Mouse (Mus musculus) urinary bladder, postnatal 36 days (tissue): ENCODE measurements around the gene Tuba8.

Experiments
- DNase-seq, 2 experiments: peaks; one replicate each; pipeline ENCODE4 v3.0.0; 2022; ENCODE audit warnings: low spot score in 2 of 2, mixed read lengths in 1 of 2

The Tuba8 gene

DNA sequence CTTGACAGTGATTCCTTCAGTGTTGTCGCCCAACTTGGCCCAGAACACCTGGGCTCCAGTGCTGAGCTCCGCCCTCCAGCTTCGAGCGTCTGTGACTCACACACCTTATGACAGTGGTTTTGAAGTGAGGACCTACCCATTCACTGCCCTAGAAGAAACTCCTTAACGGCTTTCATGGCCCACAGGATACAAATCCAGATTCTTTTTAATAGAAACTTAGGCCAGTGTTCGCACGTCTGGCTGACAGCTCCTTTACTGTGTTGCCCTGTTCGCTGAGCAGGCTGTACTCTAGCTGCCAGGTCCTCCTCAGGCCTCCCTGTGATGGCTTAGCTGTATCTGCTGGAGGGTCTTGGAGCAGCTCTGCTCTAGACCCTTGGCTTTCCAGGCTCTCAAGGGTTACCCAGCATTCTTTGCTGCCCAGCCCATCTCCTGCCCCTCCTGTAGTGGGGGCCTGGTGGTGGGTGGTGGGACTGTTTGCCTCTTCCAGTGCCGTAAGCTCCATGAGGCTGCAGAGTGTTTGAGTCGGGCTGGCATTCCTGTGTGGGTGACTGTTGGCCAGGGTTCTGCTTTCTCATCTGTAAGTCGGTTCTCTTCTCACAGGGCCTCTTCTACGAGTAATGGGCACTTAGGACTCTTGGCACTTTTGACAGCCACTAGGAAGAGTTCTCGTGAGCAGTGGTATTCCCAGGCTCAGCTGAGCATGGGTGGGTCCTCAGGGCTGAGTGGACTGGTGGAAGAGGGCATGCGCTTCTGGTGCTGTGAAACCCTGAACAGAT, 15.4 kb upstream of the Tuba8 start:
- no peak for DNase-seq

DNA sequence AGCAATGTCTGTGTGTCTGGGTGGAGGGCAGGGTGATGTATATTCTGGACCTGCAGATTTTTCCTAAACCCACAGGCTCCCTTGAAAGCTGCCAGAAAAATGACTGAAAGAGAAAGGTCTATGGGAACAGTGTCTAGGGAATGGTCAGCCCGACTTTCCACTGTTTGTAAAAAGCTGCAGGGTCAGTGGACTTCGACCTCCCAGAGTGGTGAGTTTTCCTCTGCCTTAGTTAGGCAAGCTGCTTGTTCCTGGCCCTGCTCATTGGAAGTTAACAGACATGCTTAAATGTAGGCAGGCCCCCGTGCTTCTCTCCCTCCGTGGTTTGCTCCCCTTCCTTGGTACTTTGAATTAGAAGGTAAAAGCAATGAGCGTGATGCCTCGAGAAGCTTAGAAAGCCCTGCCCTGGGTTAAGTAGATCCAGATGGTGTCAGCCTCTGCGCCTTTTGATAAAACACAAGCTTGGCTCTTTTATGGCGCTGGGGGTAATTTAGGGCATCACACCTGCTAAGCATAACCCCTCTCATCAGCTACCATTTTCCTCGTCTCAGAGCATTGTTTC, 12.6 kb upstream of the Tuba8 start:
- DNase-seq, result no peak

DNA sequence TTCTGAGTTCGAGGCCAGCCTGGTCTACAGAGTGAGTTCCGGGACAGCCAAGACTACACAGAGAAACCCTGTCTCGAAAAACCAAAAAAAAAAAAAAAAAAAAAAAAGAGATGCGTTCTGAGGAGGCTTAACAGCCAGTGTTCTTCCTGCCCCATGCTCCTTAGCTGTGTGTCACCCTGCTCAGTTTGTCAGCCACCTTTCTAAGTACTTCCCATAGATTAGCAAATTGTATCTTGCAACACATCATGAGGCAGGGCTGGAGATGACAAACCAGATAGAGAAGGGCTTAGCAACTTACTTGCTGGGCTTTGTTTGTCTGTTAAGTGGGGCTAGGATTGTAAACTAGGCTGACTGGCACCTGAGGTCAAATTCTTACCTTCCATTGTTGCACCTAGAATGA, 10.0 kb upstream of the Tuba8 start:
- no peak for DNase-seq

DNA sequence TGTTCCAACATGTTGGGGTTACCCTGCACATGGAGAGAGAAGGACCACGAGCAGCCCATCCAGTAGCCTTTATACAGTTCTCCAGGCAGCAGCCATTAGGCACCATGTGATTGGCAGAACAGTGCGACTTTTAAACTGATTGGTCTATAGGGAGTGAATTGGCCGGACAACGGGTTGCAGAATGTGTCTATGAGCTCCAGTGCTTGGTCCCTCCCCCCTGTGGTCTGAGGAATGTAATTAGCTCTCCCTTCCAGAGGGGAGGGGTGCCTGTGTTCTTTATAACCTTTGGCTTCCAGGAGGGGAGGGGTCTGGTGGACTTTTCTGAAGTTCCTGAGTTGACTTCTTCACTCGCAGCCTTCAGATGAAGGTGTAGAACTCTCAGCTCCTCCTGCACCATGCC, 8.5 kb upstream of the Tuba8 start:
- no peak for DNase-seq

DNA sequence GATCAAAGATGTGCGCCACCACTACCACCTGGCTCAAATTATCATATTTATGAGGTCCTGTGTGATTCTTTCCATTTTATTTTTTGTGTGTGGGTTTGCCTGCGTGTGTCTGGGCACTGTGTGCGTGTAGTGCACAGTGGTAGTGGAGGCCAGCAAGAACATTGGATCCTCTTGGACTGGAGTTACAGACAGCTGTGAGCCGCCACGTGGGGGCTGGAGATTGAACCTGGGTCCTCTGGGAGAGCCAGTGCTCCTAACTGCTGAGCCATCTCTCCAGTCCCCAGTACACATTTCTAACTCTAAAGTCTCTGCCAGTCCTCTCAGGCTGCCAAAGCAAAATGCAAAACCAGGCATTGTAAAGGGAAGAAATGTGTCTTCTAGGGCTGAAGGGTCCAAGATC, 4.0 kb upstream of the Tuba8 start:
- no peak for DNase-seq

DNA sequence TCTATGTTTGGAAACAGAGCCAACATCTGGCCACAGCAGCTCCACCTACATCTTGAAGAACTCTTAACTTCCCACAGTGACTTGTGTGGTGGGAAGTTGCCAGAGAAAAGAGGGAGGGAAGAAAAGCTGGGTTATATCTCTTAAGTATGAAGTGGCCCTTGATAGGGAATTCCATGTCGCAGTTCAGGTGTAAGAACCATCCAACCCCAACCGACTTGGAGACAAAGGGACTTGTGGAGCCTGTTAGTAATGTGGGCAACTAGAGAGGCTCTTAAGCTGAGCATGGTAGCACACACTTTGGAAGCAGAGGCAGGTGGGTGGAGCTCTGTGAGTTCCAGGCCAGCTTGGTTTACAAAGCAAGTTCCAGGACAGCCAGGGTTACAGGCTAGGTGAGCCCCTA, 912 bp upstream of the Tuba8 start:
- no peak for DNase-seq

DNA sequence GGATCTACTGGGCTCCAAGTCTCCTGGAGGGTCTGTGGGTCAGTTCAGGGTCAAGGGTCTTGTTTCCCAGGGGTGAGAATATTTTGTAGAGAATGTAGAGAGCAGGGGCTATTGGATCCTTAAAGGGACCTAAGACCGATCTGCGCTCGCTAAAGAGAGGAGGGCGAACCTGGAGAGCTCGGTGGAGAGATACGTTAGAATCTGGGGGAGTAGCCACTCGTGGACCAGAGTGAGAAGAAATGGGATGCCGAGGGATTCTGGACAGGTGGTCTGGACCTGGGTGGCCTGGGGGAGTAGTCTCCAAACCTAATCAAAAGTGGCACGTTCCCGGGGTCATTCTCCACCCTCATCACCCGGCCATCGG, 412 bp downstream of the Tuba8 start:
- DNase-seq, result no peak

DNA sequence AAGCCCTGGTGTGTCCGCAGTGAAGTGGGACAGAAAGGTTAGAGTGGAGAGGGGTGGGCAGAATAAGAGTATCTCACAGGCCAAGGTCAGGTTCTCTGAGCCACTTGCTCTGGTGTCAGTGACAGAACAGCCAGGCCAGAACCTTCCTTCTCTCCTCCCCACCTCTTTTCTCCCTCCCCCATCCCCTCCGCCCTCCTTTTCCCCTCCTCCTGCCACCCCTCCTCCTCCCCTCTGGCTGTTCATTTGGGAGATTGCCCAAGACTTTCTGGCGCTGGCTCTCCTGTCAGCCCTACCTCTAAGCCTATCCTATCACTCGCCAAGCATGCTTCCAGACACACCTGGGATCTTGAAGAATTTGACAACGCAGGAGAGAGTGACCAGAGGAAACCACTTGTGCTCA, 1.2 kb downstream of the Tuba8 start:
- DNase-seq, result peak in 1 of 2 experiments; percentile 47

DNA sequence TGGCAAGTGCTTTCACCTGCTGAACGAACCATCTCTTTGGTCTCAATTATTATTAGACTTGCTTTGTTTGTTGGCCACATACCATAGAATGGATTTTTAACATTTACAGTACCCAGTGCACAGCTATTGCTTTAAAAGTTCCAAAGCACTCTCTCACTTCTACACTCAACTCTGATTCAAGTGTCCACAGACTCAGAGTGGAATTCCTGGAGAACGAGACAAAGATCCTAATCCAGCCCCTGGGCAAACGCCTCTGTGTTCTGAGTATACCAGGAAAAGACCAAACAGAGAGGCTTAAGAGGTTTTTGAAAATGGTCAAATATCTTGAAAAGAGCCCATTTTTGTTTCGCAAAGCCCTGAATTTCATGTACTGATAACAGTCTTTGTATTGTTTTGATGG, 2.5 kb downstream of the Tuba8 start:
- no peak for DNase-seq

DNA sequence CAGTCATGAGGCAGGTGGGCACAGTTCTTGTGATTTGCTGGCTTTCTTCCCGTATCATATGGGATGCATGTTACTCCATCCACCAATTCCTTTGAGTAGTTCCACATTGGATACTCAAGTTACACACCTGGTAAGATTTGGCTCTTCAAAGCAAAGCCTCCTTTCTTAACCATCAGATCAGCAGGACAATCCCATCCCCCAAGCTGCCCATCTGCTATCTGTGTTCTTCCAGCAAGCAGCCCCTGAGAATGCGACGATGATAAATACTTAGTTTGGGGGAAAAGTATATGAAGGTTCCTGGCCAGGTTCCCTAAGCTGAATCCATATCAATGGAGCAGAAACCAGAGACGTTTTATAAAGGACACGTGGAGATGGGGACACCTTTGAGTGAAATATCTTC, 3.7 kb downstream of the Tuba8 start:
- DNase-seq, result no peak

DNA sequence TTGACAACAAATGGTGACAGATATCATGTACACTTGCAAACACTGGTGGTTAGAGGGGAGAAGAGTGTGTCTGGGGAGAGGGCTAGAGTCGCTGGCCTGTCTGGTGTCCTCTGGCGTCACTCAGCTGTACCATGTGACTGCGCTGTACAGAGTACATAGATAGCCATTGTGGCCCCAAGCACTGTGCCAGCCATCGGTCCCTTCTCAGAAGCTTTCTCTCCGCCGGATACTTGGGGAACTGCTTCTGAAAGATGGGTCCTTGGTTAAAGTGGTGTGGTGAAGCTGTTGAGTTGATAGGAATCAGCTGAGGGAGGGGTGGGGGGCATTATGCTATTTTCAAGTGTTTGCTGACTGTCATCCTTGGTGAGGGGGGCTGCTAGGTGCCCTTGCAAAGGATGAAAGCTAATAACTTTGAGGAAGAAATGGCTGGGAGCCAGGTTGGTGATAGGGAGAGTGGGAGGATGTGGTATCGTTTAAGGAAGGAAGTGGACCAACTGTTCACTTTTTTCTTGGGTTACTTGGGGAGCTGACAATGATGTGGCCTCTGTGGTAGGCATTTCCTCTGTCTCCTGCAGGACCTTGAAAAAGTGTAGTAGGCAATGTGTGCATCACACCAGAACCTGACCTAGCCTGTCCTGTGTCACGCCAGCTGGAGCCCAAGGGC, 4.3 kb downstream of the Tuba8 start:
- DNase-seq, result no peak

DNA sequence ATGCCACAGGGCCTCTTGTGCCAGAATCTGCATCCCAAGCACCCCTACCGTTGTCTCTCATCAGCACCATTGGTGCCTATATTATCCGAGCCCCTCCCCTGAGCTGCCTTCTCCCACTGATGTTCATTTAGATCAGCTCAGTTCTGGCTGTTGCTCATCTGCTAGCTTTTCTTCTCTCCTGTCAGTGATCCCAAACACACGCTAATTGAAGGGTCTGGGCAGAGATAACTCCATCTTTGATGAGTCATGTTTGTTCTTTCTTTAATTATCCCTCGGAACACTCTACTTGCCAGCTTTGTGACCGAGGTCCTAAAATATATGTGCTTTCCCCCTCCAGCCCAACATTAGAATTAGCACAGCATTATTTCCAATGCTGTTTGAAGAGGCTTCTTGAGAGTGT, 4.8 kb downstream of the Tuba8 start:
- no peak for DNase-seq

DNA sequence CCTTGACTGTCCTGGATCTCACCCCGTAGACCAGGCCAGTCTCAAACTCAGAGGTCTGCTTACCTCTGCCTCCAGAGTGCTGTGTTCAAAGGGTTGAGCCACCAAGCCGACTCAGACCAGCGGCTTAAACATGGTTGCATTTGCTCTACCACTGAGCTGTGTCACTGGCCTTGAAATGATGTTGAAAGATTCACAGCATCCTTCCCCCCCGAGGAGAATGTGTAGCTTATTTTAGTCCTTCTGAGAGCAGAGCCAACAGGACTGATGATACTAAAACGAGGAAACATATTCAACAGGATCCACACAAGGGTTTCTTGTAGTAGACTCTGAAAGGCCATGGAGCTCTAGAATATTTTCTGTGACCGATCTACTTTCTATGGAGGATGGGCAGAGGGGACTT, 5.4 kb downstream of the Tuba8 start:
- DNase-seq, result no peak

DNA sequence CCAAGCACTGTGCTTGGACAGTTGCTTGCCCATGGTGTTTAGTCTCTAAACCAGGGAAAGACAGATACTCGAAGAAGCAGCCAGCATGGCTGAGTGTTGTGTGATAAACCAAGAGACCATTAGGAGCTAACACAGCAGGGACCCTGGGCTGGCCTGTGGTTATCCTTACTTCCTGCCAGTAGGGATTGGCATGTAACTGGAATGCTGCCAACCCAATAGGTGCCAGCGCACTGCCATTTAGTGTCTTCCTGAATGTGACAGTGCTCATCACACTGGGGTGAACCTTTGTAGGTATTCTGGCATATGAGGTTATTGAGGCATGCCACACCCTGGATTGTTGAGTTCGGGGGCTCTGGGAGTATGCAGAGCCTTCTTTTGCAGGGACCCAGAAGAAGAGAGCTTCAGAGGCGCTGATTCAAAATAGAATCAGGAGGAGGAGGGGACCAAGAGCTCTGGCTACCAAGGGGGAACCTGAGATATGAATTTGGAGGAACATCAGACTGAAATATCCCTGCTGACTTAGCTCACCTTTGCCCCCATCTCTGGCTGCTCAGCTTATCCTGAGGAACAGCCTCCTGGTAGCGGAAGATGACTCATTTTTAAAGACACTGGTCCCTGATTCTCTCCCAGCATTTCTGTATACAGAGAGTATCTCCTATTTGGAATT, 6.2 kb downstream of the Tuba8 start:
- no peak for DNase-seq

DNA sequence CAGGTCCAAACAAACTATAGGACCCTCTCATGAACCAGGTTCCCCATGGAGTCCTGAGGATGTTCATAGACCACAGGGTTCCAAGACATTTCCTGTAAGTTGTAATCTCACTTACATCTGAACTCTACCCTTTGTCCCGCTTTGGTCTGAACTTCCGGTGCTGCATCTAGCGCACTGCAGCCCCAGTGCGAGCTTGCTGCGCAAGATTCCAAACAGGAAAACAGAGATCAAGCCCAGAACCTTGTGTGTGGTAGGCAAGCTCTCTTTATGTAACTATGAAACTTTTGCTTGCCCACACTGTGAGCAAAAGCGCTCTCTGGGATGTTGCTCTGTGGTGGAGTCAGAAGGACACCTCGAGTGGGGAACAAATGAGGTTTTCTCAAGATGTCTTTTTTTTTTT, 7.5 kb downstream of the Tuba8 start:
- no peak for DNase-seq

DNA sequence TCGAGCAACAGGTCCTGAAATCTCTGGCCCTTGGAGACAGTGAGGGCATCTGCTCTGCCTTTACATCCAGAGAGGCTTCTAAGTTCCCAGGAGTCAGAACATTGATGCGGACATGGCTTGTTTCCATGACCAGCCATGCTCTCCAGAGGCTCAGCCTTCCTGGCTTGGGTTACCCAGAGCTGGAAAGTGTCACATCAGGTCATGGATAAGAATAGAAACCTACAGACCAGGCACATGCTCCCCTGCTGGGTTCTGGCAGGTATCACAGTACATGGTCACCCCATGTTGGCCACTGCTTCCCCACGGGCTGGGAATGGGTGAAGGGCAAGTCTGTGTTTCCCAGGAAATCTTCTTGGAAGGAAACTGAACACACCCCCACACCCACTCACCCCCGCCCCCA, 8.9 kb downstream of the Tuba8 start:
- no peak for DNase-seq

DNA sequence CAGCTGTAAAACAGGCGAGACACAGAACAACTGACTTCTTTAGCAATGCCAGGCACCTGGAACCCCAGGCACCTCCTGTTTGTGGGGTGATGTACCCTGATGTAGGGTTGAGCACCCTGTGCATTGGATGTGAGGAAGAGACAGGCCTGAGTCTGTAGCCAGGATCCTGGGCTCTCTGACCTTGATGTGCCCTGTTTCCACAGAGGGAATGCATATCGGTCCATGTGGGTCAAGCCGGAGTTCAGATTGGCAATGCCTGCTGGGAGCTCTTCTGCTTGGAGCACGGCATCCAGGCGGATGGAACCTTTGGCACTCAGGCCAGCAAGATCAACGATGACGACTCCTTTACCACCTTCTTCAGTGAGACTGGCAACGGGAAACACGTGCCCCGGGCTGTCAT, 9.7 kb downstream of the Tuba8 start:
- DNase-seq, result no peak

DNA sequence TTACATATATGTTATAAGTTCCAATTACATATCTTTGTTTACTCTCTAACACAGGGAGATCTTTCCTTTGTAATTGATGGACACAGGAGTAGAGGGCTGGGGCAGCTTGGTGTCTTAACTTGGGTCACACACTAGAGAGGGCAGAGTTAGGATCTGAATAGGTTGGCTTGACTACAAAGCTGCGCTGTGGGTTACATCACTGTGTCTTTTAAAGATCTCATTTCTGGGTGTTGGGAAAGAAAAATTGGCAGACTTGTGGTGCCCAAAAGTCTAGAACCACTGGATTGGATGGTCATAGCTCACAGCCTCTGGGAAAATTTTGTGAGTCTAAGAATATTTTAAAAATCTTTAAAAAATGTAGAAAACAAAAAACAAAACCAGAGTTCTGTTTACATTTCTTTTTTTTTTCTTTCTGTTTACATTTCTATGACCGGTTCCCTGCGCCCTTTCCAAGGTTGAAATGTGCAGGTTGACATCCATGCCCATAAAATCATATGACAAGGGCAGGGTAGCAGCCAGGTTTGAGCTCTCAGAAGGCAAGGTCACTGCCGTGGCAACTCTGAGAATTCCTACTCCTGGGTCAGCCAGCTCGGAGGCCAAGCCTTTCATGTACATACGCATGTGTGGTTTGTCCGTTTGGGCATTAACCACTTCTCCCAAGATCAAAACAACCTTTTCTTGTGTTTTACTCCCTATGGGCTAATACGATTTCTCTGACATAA, 11.5 kb downstream of the Tuba8 start:
- DNase-seq, result no peak

DNA sequence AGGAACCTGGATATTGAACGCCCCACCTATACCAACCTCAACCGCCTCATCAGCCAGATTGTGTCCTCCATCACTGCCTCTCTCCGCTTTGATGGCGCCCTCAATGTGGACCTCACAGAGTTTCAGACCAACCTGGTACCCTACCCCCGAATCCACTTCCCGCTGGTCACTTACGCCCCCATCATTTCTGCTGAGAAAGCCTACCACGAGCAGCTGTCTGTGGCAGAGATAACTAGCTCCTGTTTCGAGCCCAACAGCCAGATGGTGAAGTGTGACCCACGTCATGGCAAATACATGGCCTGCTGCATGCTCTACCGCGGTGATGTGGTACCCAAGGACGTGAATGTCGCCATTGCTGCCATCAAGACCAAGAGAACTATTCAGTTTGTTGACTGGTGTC, 12.5 kb downstream of the Tuba8 start:
- no peak for DNase-seq

DNA sequence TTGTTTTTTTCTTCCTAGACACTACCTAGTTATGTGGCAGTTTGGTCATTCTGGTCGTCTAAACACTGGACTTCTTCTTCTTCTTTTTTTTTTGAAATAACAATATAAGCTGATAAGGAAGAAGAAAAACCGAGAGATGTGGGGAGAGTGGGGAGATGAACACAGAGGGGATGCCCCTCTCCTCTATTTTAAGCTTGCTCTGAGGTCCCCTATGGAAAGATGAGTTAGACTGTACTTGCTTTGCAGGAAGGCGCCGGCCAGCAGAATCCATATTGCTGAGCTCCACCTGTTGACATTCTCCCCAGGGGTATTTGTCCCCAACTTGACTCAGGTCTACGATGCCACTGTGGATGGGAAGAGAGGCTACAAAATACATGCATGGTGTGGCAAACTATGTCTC, 13.6 kb downstream of the Tuba8 start:
- no peak for DNase-seq

DNA sequence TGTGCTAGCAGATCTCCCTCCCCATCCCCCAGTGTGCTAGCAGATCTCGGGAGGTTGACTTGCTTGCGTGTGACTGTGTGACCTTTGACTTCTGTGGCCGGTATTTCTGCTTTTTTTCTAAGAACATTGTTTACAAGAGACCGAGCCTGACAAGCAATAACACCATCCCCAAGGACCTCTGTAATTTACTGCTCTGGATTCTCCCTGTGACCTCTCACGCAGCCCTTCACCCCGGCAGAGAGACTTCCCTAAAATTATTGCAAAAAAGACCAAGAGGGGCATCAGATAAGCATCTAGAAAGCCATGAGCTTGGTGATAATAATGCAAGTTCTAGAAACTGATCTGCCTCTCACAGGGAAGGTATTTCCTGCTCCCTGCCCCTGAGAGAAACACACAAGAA, 14.5 kb downstream of the Tuba8 start:
- DNase-seq, result peak in 1 of 2 experiments; percentile 42

DNA sequence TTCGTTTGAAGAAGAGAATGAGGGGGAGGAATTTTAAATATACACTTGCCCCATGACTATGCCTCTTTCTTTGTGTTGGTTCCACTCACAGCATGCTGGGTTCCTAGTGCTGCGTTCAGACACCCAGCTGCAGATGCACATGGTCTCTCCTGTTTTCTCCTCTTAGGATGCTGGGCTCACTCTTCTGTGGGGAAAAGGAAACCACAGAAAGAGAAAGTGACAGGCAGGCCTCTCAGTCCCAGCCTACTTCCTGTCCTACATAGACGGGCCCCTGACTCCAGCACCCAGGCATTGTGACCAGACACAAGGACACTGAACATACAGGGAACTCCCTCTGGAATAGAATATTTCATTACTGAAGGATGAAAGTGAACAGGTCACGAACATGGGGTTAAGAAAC, 15.5 kb downstream of the Tuba8 start:
- DNase-seq, result no peak
